Mouse (Mus musculus) midbrain, embryonic 11.5 days (tissue): Measurements from ENCODE around the gene Ccdc136. TPM values are rescaled to one million over a fixed set of nuclear protein-coding genes. Genes with fewer than 3 reads are reported as not detected.

ENCODE experiments used
- ATAC-seq: fragments of 200-750 bp; cut with Nextera tagmentation; 2 replicates; pipeline ENCODE4 v1.8.0; 2017; ENCODE audit warnings: moderate TSS enrichment, moderate library complexity; ENCODE audit not compliant: low FRiP score
- DNase-seq: peaks from one replicate; pipeline ENCODE4 v3.0.0; 2015; ENCODE audit warnings: low spot score; ENCODE audit errors: missing footprints
- H3K27ac ChIP-seq: fragments of 300-500 bp; sonication (generic); 2 replicates; pipeline ENCODE4 v1.5.1; 2014; ENCODE audit warnings: low read depth, low read length
- H3K27me3 ChIP-seq: fragments of 300-500 bp; sonication (generic); 2 replicates; pipeline ENCODE4 v1.6.1; 2014; ENCODE audit warnings: mild to moderate bottlenecking, low read length, moderate library complexity, mixed read lengths; ENCODE audit not compliant: control insufficient read depth, insufficient read depth
- H3K36me3 ChIP-seq: fragments of 300-500 bp; sonication (generic); 2 replicates; pipeline ENCODE4 v1.6.1; 2014; ENCODE audit warnings: mild to moderate bottlenecking, low read length, moderate library complexity, mixed read lengths; ENCODE audit not compliant: control insufficient read depth, insufficient read depth
- H3K4me1 ChIP-seq: fragments of 300-500 bp; sonication (generic); 2 replicates; pipeline ENCODE4 v1.6.1; 2014; ENCODE audit warnings: low read length; ENCODE audit not compliant: control insufficient read depth, insufficient read depth
- H3K4me2 ChIP-seq: fragments of 300-500 bp; sonication (generic); 2 replicates; pipeline ENCODE4 v1.6.1; 2014; ENCODE audit warnings: mild to moderate bottlenecking, moderate library complexity
- H3K4me3 ChIP-seq: fragments of 300-500 bp; sonication (generic); 2 replicates; pipeline ENCODE4 v1.5.1; 2014; ENCODE audit warnings: low read depth, low read length
- H3K9ac ChIP-seq: fragments of 300-500 bp; sonication (generic); 2 replicates; pipeline ENCODE4 v1.6.1; 2014; ENCODE audit warnings: low read length
- H3K9me3 ChIP-seq: fragments of 300-500 bp; sonication (generic); 2 replicates; pipeline ENCODE4 v1.6.1; 2016; ENCODE audit warnings: low read length; ENCODE audit not compliant: control insufficient read depth
- WGBS: fragments of 180-500 bp; shearing (Covaris S2); extraction: QIAGEN DNeasy Blood & Tissue Kit; methylation state at CpG from one replicate; pipeline ENCODE4 v1.1.7; 2014; 5-methylcytosine and 5-hydroxymethylcytosine counted together
- polyA plus RNA-seq: library from polyadenylated mRNA; unstranded; fragments of >200 nt; fragmentation: Nextera tagmentation; extraction: Ambion mirVana; gene quantifications from 2 replicates; pipeline ENCODE4 v1.2.1, GENCODE M21; 2014

Gene Ccdc136
- polyA plus RNA-seq, 1 experiment from 2014 or later = 20.5 TPM

DNA sequence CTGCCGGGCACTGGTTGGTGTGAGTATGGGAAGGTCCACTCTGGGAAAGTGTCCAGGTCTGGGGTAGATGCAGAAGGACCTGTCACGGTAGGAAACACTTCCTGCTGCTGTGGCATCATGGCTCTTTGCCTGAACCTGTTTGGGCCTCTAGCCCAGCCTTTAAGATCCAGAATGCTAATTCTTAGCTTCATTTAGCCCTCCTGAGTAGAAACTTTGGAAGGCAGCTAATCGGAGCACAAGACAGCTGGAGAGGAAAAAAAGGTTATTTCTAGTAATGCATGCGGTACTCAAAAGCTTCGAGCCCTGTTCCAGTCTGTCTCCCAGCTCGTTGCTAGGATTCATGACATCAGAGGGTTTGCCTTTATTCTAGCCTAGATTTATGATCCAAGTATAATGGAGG, 10.3 kb downstream of the Ccdc136 start:
- H3K36me3 ChIP-seq = peaks cover 2% of the 10 kb centered on the region; the same call in 1 of the 2 replicates
- no peak overlapping the region for H3K4me2 ChIP-seq
- H3K4me3 ChIP-seq = no peak overlapping the region
- no peak overlapping the region for H3K27ac ChIP-seq
- no peak for ATAC-seq
- H3K27me3 ChIP-seq = no peaks in the 10 kb centered on the region
- no peaks in the 10 kb centered on the region; the same call in 1 of the 2 replicates for H3K4me1 ChIP-seq
- H3K9me3 ChIP-seq = no peaks in the 10 kb centered on the region
- H3K9ac ChIP-seq = no peak overlapping the region
- no peak for DNase-seq
- WGBS = 91% methylated on average over 6 of the region's 6 CpGs

GRCm38 (mm10) chr6:29415446-29415845, 19.3 kb downstream of the Ccdc136 start:
- WGBS = 80% methylated on average over 9 of the region's 9 CpGs

GRCm38 (mm10) chr6:29420596-29420995, 24.5 kb downstream of the Ccdc136 start:
- no peaks in the 10 kb centered on the region for H3K9me3 ChIP-seq
- H3K9ac ChIP-seq = no peak overlapping the region
- H3K4me2 ChIP-seq = no peak overlapping the region
- H3K4me1 ChIP-seq = no peaks in the 10 kb centered on the region
- ATAC-seq = no peak
- WGBS = 97% methylated on average over 2 of the region's 2 CpGs
- no peaks in the 10 kb centered on the region for H3K27me3 ChIP-seq
- H3K36me3 ChIP-seq = peaks cover 2% of the 10 kb centered on the region; the same call in 1 of the 2 replicates
- H3K4me3 ChIP-seq = no peak overlapping the region
- no peak overlapping the region for H3K27ac ChIP-seq
- no peak for DNase-seq

More at GRCm38 (mm10) chr6:29415446-29415845, 19.3 kb downstream of the Ccdc136 start:
- DNase-seq (no peak), ATAC-seq (no peak)
- Histone ChIP-seq H3K4me1 (no peaks in the 10 kb centered on the region), H3K27me3 (no peaks in the 10 kb centered on the region), H3K36me3 (peaks cover 2% of the 10 kb centered on the region; the same call in 1 of the 2 replicates), H3K27ac (no peak overlapping the region), H3K9ac (no peak overlapping the region), H3K4me3 (no peak overlapping the region), H3K9me3 (no peaks in the 10 kb centered on the region), H3K4me2 (no peak overlapping the region)

DNA sequence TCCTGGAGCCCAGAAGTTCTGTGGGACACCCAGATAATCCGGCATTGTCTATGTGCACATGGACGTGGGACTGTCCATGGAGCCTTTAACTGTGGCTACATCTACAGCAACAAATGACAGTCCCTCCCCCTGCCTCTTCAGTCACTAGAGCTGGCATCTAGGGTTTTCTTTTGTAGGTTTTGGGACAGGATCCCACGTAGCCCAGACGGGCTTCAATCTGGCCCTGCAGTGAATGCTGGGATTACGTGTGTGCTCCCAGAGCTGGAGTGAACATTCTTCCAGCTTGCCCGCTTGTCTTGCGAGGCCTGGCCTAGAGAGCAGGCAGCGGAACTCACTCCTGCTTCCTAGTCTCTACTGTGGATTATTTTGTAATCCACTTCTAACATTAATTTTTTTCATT, 29.0 kb downstream of the Ccdc136 start:
- Histone ChIP-seq H3K27ac (no peak overlapping the region), H3K9ac (no peak overlapping the region), H3K4me3 (no peak overlapping the region), H3K4me1 (no peaks in the 10 kb centered on the region), H3K4me2 (no peak overlapping the region), H3K27me3 (no peaks in the 10 kb centered on the region), H3K9me3 (no peaks in the 10 kb centered on the region), H3K36me3 (no peaks in the 10 kb centered on the region)
- no peak for ATAC-seq
- DNase-seq = no peak
- 77% methylated on average over 8 of the region's 8 CpGs for WGBS

DNA sequence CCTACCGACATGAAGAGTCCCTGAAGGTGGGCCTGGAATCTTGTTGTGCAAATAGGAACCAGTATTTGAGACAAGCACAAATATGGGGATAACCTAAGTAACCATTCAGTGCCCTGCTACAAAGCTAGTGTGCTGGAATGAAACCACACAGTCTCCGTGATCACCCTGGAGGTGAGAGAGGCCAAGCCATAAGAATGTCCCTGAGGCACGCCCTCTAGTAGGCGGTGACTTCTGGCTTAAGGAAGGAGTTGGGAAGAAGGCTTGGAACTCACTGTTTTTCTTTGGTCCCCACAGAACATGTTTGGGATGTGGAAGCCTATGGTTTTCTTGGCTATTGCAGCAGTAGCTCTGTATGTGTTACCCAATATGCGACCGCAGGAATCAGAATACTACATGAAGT, 30.2 kb downstream of the Ccdc136 start:
- H3K36me3 ChIP-seq = no peaks in the 10 kb centered on the region
- ATAC-seq (no peak), DNase-seq (no peak)
- no peaks in the 10 kb centered on the region; the same call in 1 of the 2 replicates for H3K27me3 ChIP-seq
- no peak overlapping the region for H3K27ac ChIP-seq
- 83% methylated on average over 6 of the region's 6 CpGs for WGBS
- no peaks in the 10 kb centered on the region for H3K4me1 ChIP-seq
- H3K9ac ChIP-seq = no peak overlapping the region
- H3K9me3 ChIP-seq = no peaks in the 10 kb centered on the region
- no peak overlapping the region for H3K4me3 ChIP-seq
- H3K4me2 ChIP-seq = no peak overlapping the region

DNA sequence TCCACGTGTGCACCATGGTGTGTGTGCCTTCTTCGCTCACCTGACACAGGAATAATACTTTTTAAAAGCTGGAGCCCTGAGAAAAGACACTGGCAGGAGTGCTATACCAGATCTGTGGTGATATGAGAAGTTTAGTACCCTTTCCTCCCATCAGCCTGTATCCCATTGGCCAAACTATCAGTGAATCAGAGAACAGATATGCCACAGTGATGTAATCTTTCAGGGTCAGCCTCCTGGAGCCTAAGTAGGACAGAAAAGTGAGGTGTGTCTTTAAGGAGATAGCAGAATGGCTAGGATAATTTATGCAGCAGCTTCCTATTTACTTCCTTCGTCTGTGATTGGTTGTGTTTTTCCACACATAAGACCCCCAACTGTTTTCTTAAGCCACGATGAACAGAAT, 32.1 kb downstream of the Ccdc136 start:
- ATAC-seq = no peak
- 49% methylated on average over 4 of the region's 4 CpGs for WGBS

DNA sequence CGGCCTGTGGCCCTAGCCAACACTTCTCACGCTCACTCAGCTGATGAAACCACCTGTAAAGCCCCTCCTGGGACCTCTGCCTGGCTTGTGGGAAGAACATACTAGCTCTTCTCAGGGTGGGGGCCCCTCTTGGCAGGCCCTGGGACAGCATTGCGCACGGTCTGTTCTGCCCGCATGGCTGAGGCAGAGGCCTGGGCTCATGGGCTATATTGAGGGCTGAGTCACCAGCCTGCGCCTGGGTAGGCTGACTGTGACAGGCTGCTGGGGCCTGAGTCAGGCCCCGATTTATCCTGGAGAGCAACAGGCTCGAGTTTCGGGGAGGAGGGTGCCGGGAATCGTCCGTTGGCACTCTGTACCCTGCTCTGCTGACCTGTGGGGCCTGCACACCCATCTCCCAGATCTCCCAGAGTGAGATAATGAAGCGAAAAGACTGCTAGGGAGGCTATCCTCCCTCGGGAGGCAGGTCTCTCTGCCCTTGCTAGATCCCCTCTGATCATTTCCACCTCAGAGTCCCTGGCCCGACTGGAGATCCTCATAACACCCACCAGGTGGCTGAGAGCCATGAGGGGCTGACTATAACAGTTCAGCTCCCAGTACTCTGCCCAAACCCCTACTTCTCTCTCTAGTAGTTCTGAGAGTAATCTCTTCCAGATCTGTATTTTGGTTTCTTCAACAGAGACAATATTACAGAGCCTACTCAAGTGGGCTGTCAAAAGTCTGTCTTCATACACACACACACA, 34.7 kb downstream of the Ccdc136 start:
- Histone ChIP-seq H3K27ac (no peak overlapping the region), H3K4me2 (no peak overlapping the region), H3K9ac (no peak overlapping the region), H3K9me3 (no peaks in the 10 kb centered on the region), H3K36me3 (no peaks in the 10 kb centered on the region), H3K27me3 (peaks cover 34% of the 10 kb centered on the region), H3K4me3 (no peak overlapping the region), H3K4me1 (peaks cover 26% of the 10 kb centered on the region)
- WGBS = 52% methylated on average over 15 of the region's 15 CpGs
- no peak for DNase-seq
- ATAC-seq = no peak

More for the DNA sequence above, 32.1 kb downstream of the Ccdc136 start:
- Histone ChIP-seq H3K4me1 (peaks cover 4% of the 10 kb centered on the region; the same call in 1 of the 2 replicates), H3K36me3 (no peaks in the 10 kb centered on the region), H3K27ac (no peak overlapping the region), H3K9me3 (no peaks in the 10 kb centered on the region), H3K9ac (no peak overlapping the region), H3K4me2 (no peak overlapping the region), H3K4me3 (no peak overlapping the region), H3K27me3 (peaks cover 13% of the 10 kb centered on the region)
- no peak for DNase-seq

DNA sequence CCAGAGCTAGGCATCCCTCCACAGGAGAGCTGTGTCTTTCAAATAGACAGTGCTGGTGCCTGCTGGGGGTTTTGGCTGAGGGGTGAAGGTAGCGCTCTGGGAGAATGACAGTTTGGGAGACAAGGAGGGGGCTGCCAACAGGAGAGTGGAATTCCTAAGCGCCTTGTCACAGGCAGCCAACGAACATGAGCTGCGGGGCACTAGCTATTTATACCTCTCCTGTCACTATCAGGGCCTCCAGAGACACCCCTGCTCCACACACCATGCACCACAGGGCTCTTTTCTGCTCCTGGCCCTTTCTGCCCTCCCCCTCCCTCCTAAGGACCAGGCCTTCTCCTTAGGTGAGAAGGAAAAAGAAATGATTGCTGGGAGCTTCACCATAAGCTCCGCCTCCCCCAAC, 35.4 kb downstream of the Ccdc136 start:
- Histone ChIP-seq H3K27ac (no peak overlapping the region), H3K4me3 (no peak overlapping the region), H3K4me1 (peaks cover 32% of the 10 kb centered on the region), H3K36me3 (no peaks in the 10 kb centered on the region), H3K4me2 (no peak overlapping the region), H3K9me3 (no peaks in the 10 kb centered on the region), H3K27me3 (peaks cover 34% of the 10 kb centered on the region), H3K9ac (no peak overlapping the region)
- DNase-seq (no peak), ATAC-seq (no peak)
- WGBS = 26% methylated on average over 5 of the region's 5 CpGs

GRCm38 (mm10) chr6:29432156-29432555, 36.0 kb downstream of the Ccdc136 start:
- peaks cover 34% of the 10 kb centered on the region for H3K27me3 ChIP-seq
- no peak overlapping the region for H3K4me2 ChIP-seq
- no peaks in the 10 kb centered on the region for H3K9me3 ChIP-seq
- H3K4me3 ChIP-seq = no peak overlapping the region
- H3K27ac ChIP-seq = no peak overlapping the region
- no peaks in the 10 kb centered on the region for H3K36me3 ChIP-seq
- H3K9ac ChIP-seq = no peak overlapping the region
- 45% methylated on average over 3 of the region's 3 CpGs for WGBS
- DNase-seq (no peak), ATAC-seq (no peak)
- peaks cover 34% of the 10 kb centered on the region for H3K4me1 ChIP-seq
